Mouse (Mus musculus): Measurements from ENCODE around the gene Cacna2d2. TPM values are rescaled to one million over a fixed set of nuclear protein-coding genes. Genes with fewer than 3 reads are reported as not detected.
A peak's percentile ranks its signal among the peaks of the same experiment; 100 is the strongest.

Gene Cacna2d2
- polyA plus RNA-seq, 1 experiment from 2014 or later: 0.35 TPM

DNA sequence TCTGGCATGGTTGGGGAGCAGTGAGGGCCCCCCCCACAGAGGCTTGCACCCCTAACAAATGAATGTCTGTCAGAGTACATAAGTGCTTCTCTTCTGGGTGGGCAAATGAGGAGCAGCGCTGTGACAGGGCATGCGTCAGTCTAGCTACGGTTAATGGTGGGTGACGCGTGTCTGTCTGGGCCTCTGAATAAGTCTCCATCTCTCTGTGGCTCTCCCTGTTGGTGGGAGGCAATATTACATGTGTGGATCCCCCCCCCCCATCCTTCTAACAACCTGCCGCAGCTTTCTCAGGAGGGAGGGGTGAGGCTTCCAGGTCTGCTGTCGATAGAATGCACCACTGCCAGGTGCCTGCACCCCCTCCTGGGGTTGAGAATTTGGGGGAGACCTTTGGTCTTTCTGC, 3.7 kb downstream of the Cacna2d2 start:
- DNase-seq (ENCODE audit: low spot score): no peak

- DNase-seq (ENCODE audit: low spot score): no peak
Observed at GRCm38 (mm10) chr9:107409449-107409848, 10.0 kb downstream of the Cacna2d2 start.

GRCm38 (mm10) chr9:107417106-107417505, 17.7 kb downstream of the Cacna2d2 start:
- no peak for DNase-seq (ENCODE audit: low spot score)

DNA sequence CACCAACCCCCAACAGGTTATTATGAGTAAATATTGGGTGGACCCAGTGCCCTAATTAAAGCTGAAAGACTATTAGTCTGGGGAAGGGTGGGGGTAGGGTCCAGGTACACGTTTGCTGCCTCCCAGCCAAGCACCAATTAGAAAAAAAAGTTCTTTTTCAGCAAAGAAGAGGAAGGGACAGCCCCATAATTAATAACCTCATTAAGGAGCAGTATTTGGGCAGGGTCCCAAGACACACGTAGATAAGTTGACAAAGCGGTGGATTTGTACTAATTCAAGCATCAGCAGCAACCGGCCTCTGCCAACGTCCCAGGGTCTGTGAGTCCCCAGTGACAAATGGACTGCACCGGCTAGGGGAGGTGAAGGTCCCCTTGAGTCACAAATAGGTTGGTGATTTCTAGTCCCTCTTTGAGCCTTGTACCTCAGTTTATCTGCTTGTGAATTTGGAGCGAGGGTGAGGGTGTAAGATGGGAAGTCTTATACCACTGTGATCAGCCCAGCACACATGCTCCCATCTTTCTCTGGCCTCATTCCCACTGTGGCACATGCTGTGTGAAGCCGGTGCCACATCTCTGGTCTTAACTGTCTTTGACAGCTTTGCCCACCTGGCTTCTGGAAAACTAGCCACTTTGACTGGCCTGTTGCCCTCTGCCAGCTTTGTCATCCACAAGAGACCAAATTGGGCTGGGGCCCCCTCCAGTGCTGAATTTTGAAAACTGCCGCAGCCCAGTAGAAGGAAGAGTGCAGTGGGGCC, 20.3 kb downstream of the Cacna2d2 start:
- DNase-seq (ENCODE audit: low spot score): no peak

- DNase-seq (ENCODE audit: low spot score): no peak
Observed at GRCm38 (mm10) chr9:107420898-107421297, 21.5 kb downstream of the Cacna2d2 start.

DNA sequence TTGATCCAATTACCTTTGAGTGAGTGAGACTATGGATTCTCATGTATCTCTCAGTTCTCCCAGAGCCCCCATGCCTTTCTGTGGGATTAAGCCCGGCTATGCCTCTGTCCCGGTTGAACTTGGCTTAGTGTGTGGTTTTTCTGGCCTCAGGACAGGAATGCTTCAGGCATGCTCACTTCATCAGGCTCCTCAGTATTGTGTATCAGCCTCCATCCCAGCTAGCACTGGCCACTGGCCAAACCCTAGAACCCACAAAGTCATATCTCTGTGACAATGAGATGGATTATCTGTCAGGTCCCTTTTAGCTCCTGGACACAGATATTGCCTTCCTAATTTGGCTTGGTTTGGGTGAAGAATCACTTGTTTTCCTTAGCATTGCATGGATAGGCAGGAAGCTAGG, 23.5 kb downstream of the Cacna2d2 start:
- DNase-seq (ENCODE audit: low spot score): no peak

DNA sequence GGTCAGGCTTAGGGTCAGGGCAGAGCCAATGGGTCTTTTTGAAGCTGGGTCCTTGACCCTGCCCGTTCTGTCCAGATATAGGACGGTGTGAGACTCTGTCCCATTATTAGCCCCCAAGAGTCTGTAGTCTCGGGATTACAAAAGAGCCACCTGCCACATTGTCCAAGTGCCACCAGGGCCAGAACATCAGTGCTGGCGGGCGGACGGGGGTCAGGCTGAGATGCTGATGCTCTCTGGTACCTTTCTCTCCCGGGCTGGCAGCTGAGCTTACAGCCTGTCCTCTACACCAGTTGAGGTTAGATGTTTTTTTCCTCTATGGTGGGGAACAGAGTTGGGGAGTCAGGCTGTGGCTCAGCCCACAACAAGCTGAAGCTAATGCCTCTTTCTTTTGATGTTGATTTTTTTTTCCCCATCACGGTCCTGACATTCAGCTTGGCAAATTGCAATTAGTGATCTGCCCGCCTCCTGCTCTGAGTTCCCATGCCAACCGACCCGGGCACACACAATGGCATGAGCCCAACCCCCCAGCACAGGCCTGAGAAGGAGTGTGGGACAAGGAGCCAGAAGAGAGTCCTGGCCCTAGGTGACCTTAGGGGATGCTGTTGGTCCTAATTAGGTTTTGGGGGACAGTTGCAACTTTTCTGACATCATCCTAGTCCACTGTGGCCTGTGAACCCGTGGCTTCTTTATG, 25.2 kb downstream of the Cacna2d2 start:
- no peak for DNase-seq (ENCODE audit: low spot score)

GRCm38 (mm10) chr9:107427876-107428275, 28.5 kb downstream of the Cacna2d2 start:
- DNase-seq (ENCODE audit: low spot score): no peak

DNA sequence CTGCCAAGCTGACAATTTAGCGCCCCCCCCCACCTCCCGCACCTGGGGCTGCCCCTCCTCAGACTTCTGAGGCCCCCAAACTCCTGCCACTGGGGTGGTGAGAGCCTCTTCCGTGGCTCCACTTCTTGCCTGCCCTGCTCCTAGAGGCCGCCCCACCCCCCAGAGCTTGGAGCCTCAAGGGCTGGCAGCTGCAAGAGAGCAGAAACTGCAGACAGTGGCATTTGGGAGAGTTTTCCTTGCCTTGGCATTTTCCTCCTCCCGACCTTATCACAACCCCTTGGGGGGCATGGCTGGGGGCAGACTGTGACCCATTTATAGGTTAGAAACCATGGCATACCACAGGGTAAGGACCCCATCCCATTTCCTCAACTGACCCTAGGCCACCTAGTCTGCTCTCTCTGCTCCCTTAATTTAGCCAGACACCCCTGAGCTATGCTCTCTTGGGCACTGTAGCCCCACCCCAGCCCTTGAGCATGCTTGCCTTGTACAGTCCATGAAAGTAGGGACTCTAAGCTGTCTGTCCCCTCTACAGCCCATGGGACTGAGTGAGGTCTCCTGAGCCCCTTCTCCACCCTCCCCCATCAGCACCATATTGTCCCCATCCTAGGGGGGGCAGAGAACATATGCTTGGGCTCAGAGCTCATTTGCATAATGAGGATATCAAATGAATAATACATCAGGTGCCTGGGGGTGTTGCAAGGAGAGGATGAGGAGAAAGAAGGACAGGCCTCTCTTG, 29.2 kb downstream of the Cacna2d2 start:
- DNase-seq (ENCODE audit: low spot score): no peak

DNA sequence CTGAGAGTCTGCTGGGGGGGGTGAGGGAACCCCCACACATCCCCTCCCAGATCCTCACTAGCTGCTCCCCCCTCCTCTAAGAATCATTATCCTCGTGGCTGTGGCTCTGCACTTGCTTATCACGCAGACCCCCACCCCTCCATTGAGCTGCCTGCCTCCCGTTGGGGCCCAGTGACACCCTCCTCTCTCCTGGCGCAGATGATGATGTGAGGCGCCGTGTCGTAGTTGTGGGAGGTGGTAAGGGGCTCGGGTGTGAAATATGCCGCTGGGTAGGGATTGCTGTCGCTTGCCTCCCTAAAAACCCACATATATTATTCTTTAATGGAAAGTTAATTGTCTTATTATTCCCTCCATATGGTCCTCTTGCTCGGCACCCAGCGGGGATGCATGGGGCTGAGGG, 31.0 kb downstream of the Cacna2d2 start:
- DNase-seq (ENCODE audit: low spot score): no peak

DNA sequence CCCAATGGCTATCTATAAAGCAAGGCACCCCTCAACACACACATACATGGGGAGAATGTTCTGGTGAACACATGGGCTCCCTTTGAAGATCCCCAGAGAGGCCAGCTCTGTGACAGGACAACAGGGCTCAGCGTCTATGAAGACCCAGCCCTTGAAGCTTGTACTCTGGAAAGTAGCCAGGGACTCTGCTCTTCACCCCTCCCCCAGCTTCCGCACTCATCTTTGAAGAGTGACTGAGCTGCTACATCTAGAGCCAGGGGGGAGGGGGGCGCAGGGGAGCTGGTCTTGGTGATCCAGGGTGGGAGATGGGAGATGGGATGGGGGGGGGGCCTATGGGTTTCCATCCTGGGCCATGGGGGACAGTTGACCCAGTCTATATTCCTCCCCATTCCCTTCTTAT, 33.1 kb downstream of the Cacna2d2 start:
- no peak for DNase-seq (ENCODE audit: low spot score)

DNA sequence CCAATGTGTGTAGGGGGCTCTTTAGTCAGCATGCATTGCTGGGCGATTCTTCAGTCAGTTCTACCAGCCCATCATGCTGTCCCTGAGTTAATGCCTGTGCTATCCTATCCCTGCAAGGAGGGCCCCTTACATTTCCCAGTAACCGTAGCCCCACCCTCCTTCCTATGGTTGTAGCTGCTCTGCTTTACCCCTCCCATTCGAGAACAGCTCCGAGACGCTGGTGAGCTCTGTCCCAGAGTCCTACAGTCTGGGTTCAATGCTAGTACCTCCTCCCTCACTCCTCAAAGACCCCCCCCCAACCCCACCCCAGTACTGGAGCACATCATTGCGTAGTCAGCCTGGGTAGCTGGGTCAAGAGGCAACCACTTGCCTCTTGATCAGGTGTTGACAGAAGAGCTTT, 35.4 kb downstream of the Cacna2d2 start:
- DNase-seq (ENCODE audit: low spot score): no peak

- no peak for DNase-seq (ENCODE audit: low spot score)
Observed at GRCm38 (mm10) chr9:107435285-107435684, 35.9 kb downstream of the Cacna2d2 start.

- no peak for DNase-seq (ENCODE audit: low spot score)
Observed at GRCm38 (mm10) chr9:107442891-107443290, 43.5 kb downstream of the Cacna2d2 start.

GRCm38 (mm10) chr9:107443324-107443723, 43.9 kb downstream of the Cacna2d2 start:
- no peak for DNase-seq (ENCODE audit: low spot score)

GRCm38 (mm10) chr9:107445011-107445471, 45.6 kb downstream of the Cacna2d2 start:
- no peak for DNase-seq (ENCODE audit: low spot score)

DNA sequence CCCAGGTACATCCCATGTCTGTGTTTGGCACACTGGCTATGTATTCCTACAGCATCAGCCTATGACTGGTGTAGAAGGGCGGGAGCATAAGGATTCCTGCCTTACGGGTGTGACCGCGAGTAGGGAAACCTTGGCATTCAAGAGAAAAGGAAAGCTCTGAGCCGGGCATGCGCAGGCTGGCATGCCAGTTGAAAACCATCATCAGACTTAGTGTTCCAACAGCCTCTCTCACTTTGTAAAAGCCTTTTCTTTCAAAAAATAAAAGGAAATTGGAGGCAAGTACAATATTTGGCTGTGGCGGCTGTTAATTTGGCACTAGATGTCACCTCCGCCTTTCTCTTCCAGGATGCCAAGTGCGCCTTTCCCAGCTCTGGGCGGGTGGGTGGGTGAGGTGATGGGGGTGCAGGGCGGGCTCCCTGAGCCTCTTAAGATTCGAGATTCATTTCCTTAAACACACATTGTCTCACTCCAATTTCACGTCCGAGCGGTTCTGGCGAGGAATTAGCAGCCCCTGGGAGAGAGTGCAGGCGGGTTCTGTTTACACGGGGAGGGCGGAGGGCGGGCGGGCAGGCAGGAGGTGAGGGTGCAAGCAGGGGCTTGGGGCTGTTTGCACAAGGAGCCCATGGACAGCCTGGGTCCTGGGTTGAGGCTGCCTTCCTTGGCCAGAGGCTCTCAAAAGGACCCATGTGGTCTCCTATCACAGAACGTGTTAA, 49.5 kb downstream of the Cacna2d2 start:
- no peak for DNase-seq (ENCODE audit: low spot score)

- no peak for DNase-seq (ENCODE audit: low spot score)
Observed at GRCm38 (mm10) chr9:107451400-107451799, 52.0 kb downstream of the Cacna2d2 start.

- no peak for DNase-seq (ENCODE audit: low spot score)
Observed at GRCm38 (mm10) chr9:107451891-107452521, 52.6 kb downstream of the Cacna2d2 start.

DNA sequence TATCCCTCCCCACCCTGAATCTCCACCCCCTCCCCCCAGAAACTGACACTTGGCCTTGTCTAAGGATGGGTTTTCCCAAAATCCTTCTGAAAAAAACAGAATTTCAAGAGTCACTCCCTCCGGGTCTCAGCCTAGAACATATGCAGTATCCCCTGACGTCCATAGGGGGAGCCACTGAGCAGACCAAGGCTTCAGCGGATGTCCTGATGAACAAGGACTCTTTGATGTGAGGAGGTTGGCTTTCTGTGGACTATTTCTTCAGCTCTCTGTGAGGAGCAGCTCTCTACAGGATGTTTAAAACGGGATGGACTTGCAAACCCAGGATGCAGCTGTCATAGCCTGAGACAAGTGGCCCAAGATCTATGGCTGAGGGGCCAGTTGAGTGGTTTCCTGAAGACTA, 53.1 kb downstream of the Cacna2d2 start:
- peak; percentile 61 for DNase-seq (ENCODE audit: low spot score)

GRCm38 (mm10) chr9:107453151-107453550, 53.7 kb downstream of the Cacna2d2 start:
- no peak for DNase-seq (ENCODE audit: low spot score)
